Mouse (Mus musculus) forebrain, postnatal 0 days (tissue): ENCODE measurements around the gene Sgcb. TPM values are rescaled to one million over a fixed set of nuclear protein-coding genes. Genes with fewer than 3 reads are reported as not detected.
A peak's percentile ranks its signal among the peaks of the same experiment; 100 is the strongest.

Experiments used
- ATAC-seq: fragments of 200-750 bp; cut with Nextera tagmentation; 2 replicates; pipeline ENCODE4 v1.8.0; 2017; ENCODE audit warnings: mild to moderate bottlenecking, moderate library complexity
- DNase-seq: peaks from one replicate; pipeline ENCODE4 v3.0.0-alpha.2; 2015
- H3K27ac ChIP-seq: fragments of 300-500 bp; sonication (generic); 2 replicates; pipeline ENCODE4 v1.5.1; 2014; ENCODE audit warnings: low read depth, mild to moderate bottlenecking, antibody characterized with exemption, low read length, moderate library complexity, mixed read lengths
- H3K27me3 ChIP-seq: fragments of 300-500 bp; sonication (generic); 2 replicates; pipeline ENCODE4 v1.6.1; 2014; ENCODE audit warnings: mild to moderate bottlenecking, low read length, mixed read lengths; ENCODE audit not compliant: insufficient read depth
- H3K36me3 ChIP-seq: fragments of 300-500 bp; sonication (generic); 2 replicates; pipeline ENCODE4 v1.6.1; 2014; ENCODE audit warnings: mild to moderate bottlenecking, moderate library complexity; ENCODE audit not compliant: insufficient read depth
- H3K4me1 ChIP-seq: fragments of 300-500 bp; sonication (generic); 2 replicates; pipeline ENCODE4 v1.6.1; 2014; ENCODE audit warnings: antibody characterized with exemption; ENCODE audit not compliant: insufficient read depth
- H3K4me2 ChIP-seq: fragments of 300-500 bp; sonication (generic); 2 replicates; pipeline ENCODE4 v1.6.1; 2014; ENCODE audit warnings: low read depth, mild to moderate bottlenecking, moderate library complexity
- H3K4me3 ChIP-seq: fragments of 300-500 bp; sonication (generic); 2 replicates; pipeline ENCODE4 v1.5.1; 2014; ENCODE audit warnings: low read depth, low read length, mixed read lengths
- H3K9ac ChIP-seq: fragments of 300-500 bp; sonication (generic); 2 replicates; pipeline ENCODE4 v1.6.1; 2014; ENCODE audit warnings: mild to moderate bottlenecking
- H3K9me3 ChIP-seq: fragments of 300-500 bp; sonication (generic); 2 replicates; pipeline ENCODE4 v1.6.1; 2016; ENCODE audit warnings: low read length
- CTCF ChIP-seq: sonication (generic); IDR thresholded peaks from 2 replicates; pipeline ENCODE4 v1.5.1; 2016; ENCODE audit warnings: antibody characterized with exemption, control low read depth, low read depth
- WGBS: fragments of 180-500 bp; shearing (Covaris S2); extraction: QIAGEN DNeasy Blood & Tissue Kit; methylation state at CpG from one replicate; pipeline ENCODE4 v1.1.7; 2014; 5-methylcytosine and 5-hydroxymethylcytosine counted together
- polyA plus RNA-seq: library from polyadenylated mRNA; unstranded; fragments of >200 nt; fragmentation: Nextera tagmentation; extraction: Ambion mirVana; gene quantifications from 2 replicates; pipeline ENCODE4 v1.2.1, GENCODE M21; 2015
- total RNA-seq: library from RNA; depleted of rRNA; stranded (reverse); fragments of >200 nt; gene quantifications from 2 replicates; pipeline ENCODE4 v1.2.3, GENCODE M21; 2014; rRNA removed

Gene Sgcb
- total RNA-seq (17.1 and 17.5 TPM in 2 replicates), polyA plus RNA-seq (25.3 and 37.8 TPM in 2 replicates)

- Histone ChIP-seq H3K4me1 (peaks cover 19% of the 10 kb centered on the region), H3K9me3 (no peaks in the 10 kb centered on the region), H3K27me3 (peaks cover 31% of the 10 kb centered on the region), H3K36me3 (peaks cover 3% of the 10 kb centered on the region; the same call in 1 of the 2 replicates), H3K27ac (0 out of 2 replicates have a peak within 1 kb of the TSS, but pooled peaks have one; percentile 46), H3K4me3 (peak within 1 kb of the TSS; percentile 82), H3K4me2 (peak within 1 kb of the TSS; percentile 86), H3K9ac (peak within 1 kb of the TSS; percentile 90)
- under 1% methylated on average over 59 of the region's 62 CpGs for WGBS
- DNase-seq (peak; percentile 81), ATAC-seq (peak; percentile 84)
- TF ChIP-seq CTCF, result no peak
These were observed at the start of gene Sgcb for GRCm38 (mm10) chr5:73647261-73647900. Sgcb (minus strand) TSS chr5:73647790.

GRCm38 (mm10) chr5:73694254-73695015, 46.8 kb upstream of the Sgcb start:
- no peaks in the 10 kb centered on the region for H3K9me3 ChIP-seq
- no peak for ATAC-seq
- DNase-seq, result no peak
- no peak for TF ChIP-seq CTCF
- no peak overlapping the region for H3K4me3 ChIP-seq
- H3K27ac ChIP-seq, result no peak overlapping the region
- 82% methylated on average over 4 of the region's 4 CpGs for WGBS
- no peaks in the 10 kb centered on the region for H3K27me3 ChIP-seq
- no peaks in the 10 kb centered on the region for H3K4me1 ChIP-seq
- no peak overlapping the region for H3K4me2 ChIP-seq
- no peaks in the 10 kb centered on the region for H3K36me3 ChIP-seq
- H3K9ac ChIP-seq, result no peak overlapping the region

- WGBS, result 68% methylated on average over 1 of the region's 1 CpGs
- TF ChIP-seq CTCF, result no peak
- DNase-seq, result no peak
These were observed 46.2 kb upstream of the Sgcb start for GRCm38 (mm10) chr5:73693778-73694177.

GRCm38 (mm10) chr5:73691723-73692520, 44.3 kb upstream of the Sgcb start:
- no peaks in the 10 kb centered on the region for H3K4me1 ChIP-seq
- no peak for ATAC-seq
- no peak overlapping the region for H3K27ac ChIP-seq
- H3K4me3 ChIP-seq, result no peak overlapping the region
- 35% methylated on average over 15 of the region's 15 CpGs for whole genome bisulfite sequencing
- no peaks in the 10 kb centered on the region for H3K36me3 ChIP-seq
- TF ChIP-seq CTCF, result no peak
- H3K9ac ChIP-seq, result no peak overlapping the region
- no peak for DNase-seq
- H3K27me3 ChIP-seq, result no peaks in the 10 kb centered on the region
- H3K4me2 ChIP-seq, result no peak overlapping the region
- no peaks in the 10 kb centered on the region for H3K9me3 ChIP-seq

More at GRCm38 (mm10) chr5:73693778-73694177, 46.2 kb upstream of the Sgcb start:
- Histone ChIP-seq H3K9ac (no peak overlapping the region), H3K36me3 (no peaks in the 10 kb centered on the region), H3K9me3 (no peaks in the 10 kb centered on the region), H3K4me2 (no peak overlapping the region), H3K27ac (no peak overlapping the region), H3K4me3 (no peak overlapping the region), H3K27me3 (no peaks in the 10 kb centered on the region), H3K4me1 (no peaks in the 10 kb centered on the region)
- no peak for ATAC-seq

- Histone ChIP-seq H3K4me2 (no peak overlapping the region), H3K27ac (no peak overlapping the region), H3K9ac (no peak overlapping the region), H3K27me3 (no peaks in the 10 kb centered on the region), H3K4me1 (no peaks in the 10 kb centered on the region), H3K36me3 (no peaks in the 10 kb centered on the region), H3K9me3 (no peaks in the 10 kb centered on the region), H3K4me3 (no peak overlapping the region)
- DNase-seq (no peak), ATAC-seq (no peak)
- WGBS, result 72% methylated on average over 2 of the region's 2 CpGs
- TF ChIP-seq CTCF, result no peak
These were observed 42.6 kb upstream of the Sgcb start for GRCm38 (mm10) chr5:73690146-73690545.

- H3K9me3 ChIP-seq, result no peaks in the 10 kb centered on the region
- no peak overlapping the region for H3K4me2 ChIP-seq
- no peak for ATAC-seq
- DNase-seq, result no peak
- no peaks in the 10 kb centered on the region for H3K4me1 ChIP-seq
- WGBS, result 88% methylated on average over 1 of the region's 1 CpGs
- no peaks in the 10 kb centered on the region for H3K27me3 ChIP-seq
- no peak overlapping the region for H3K4me3 ChIP-seq
- no peak overlapping the region for H3K27ac ChIP-seq
- no peak for TF ChIP-seq CTCF
- no peak overlapping the region for H3K9ac ChIP-seq
- H3K36me3 ChIP-seq, result no peaks in the 10 kb centered on the region
These were observed 41.0 kb upstream of the Sgcb start for GRCm38 (mm10) chr5:73688576-73688975.
